13 mouse cellular contexts compared by ENCODE assay signal in genomic region chr11:33574944-33575343, GRCm38 (mm10). TPM values are rescaled to one million over a fixed set of nuclear protein-coding genes. Genes with fewer than 3 reads are reported as not detected.
DNase-seq lines count a peak whose midpoint lies in the region; ATAC-seq and TF ChIP-seq lines count a peak whose summit lies in the region.
"Had no signal": no experiment of that assay in that cellular context is flagged by ENCODE, and none has a peak within 500 bp of the region (broad histone marks: within the 10 kb centered on the region; RNA-seq: fewer than 3 reads in every experiment).

No protein-coding gene starts in this region.

- 87% methylated on average over 3 of the region's 3 CpGs for WGBS in forebrain, embryonic 12.5 days

- no peaks in the 10 kb centered on the region for H3K9me3 ChIP-seq in E14TG2a.4 (ENCODE audit: low read length)
- H3K9me3 ChIP-seq in forebrain, embryonic 12.5 days, result no peaks in the 10 kb centered on the region
- H3K9me3 ChIP-seq: heart, embryonic 15.5 days; limb, embryonic 13.5 days had no signal

- TF ChIP-seq CTCF in E14TG2a.4 (conservative IDR thresholded peaks at IDR 0.05; ENCODE audit: low read length), result peak; percentile 78
- TF ChIP-seq CTCF in cortical plate, adult 2 months (IDR thresholded peaks at IDR 0.05; ENCODE audit: extremely low read depth, insufficient read depth, low read length), result 0 out of 2 replicates have a peak, but pooled peaks have one; percentile 2

- no peaks in the 10 kb centered on the region for H3K27me3 ChIP-seq in E14TG2a.4 (ENCODE audit: insufficient read depth, low read length)
- H3K27me3 ChIP-seq in forebrain, embryonic 12.5 days, result no peaks in the 10 kb centered on the region
- H3K27me3 ChIP-seq: heart, embryonic 15.5 days; limb, embryonic 13.5 days had no signal

- peak; percentile 8 for DNase-seq in kidney, postnatal 4 days
- DNase-seq in kidney, postnatal 14 days, result no peak
- peak; percentile 51 for DNase-seq in A20 (ENCODE audit: low read depth, low spot score)
- DNase-seq in ovary, postnatal 10 days (ENCODE audit: low spot score), result no peak
- DNase-seq: cerebellum, postnatal 36 days; spleen, adult 18-20 months had no signal

- no peak overlapping the region for H3K27ac ChIP-seq in cortical plate, adult 2 months (ENCODE audit: insufficient read depth, low read length)
- H3K27ac ChIP-seq in forebrain, embryonic 12.5 days, result no peak overlapping the region
- H3K27ac ChIP-seq: heart, embryonic 15.5 days; limb, embryonic 13.5 days had no signal

- H3K4me3 ChIP-seq in E14TG2a.4 (replicated peaks; ENCODE audit: low read length), result no peak overlapping the region
- no peak overlapping the region for H3K4me3 ChIP-seq in cortical plate, adult 2 months (ENCODE audit: insufficient read depth, low read length)
- H3K4me3 ChIP-seq in forebrain, embryonic 12.5 days (replicated peaks), result no peak overlapping the region
- H3K4me3 ChIP-seq: erythroblast, embryonic 14.5 days; heart, embryonic 15.5 days; limb, embryonic 13.5 days had no signal

- peaks cover 43% of the 10 kb centered on the region for H3K36me3 ChIP-seq in E14TG2a.4 (ENCODE audit: insufficient read depth, low read length)
- H3K36me3 ChIP-seq in forebrain, embryonic 12.5 days (replicated peaks), result no peaks in the 10 kb centered on the region
- H3K36me3 ChIP-seq: heart, embryonic 15.5 days; limb, embryonic 13.5 days had no signal

- no peak overlapping the region for H3K9ac ChIP-seq in forebrain, embryonic 12.5 days
- H3K9ac ChIP-seq: heart, embryonic 15.5 days; limb, embryonic 13.5 days had no signal

- no peak overlapping the region for H3K4me2 ChIP-seq in forebrain, embryonic 12.5 days
- H3K4me2 ChIP-seq: heart, embryonic 15.5 days; limb, embryonic 13.5 days had no signal

- peaks cover 27% of the 10 kb centered on the region for H3K4me1 ChIP-seq in E14TG2a.4 (replicated peaks; ENCODE audit: low read depth, low read length)
- no peaks in the 10 kb centered on the region for H3K4me1 ChIP-seq in cortical plate, adult 2 months (ENCODE audit: control insufficient read depth, insufficient read depth, low read length)
- no peaks in the 10 kb centered on the region for H3K4me1 ChIP-seq in forebrain, embryonic 12.5 days
- H3K4me1 ChIP-seq: heart, embryonic 15.5 days had no signal

- no peak for ATAC-seq in forebrain, embryonic 12.5 days (ENCODE audit: low FRiP score)

- TF ChIP-seq POLR2A in cortical plate, adult 2 months (IDR thresholded peaks at IDR 0.05; ENCODE audit: extremely low read depth, insufficient read depth, low read length), result no peak

RNA-seq across cellular contexts. Expression of gene Gabrp, which starts 3.8 kb away (rescaled TPM):
- polyA plus RNA-seq in cortical plate, adult 2 months (2012; rRNA removed), result not detected in 2 replicates
- 3.0 and 6.3 TPM in 2 replicates for polyA plus RNA-seq in forebrain, embryonic 12.5 days (2016; fragmentation: Nextera tagmentation; extraction: Ambion mirVana)
- polyA plus RNA-seq: erythroblast, embryonic 14.5 days; intestine, embryonic 14.5 days had no signal

RNA-seq across cellular contexts. Expression of gene D130052B06Rik, which starts 24.2 kb away (rescaled TPM):
- not detected in 2 replicates for polyA plus RNA-seq in cortical plate, adult 2 months (2012; rRNA removed)
- polyA plus RNA-seq in forebrain, embryonic 12.5 days (2016; fragmentation: Nextera tagmentation; extraction: Ambion mirVana), result not detected in 2 replicates
- polyA plus RNA-seq: erythroblast, embryonic 14.5 days; heart, embryonic 15.5 days; intestine, embryonic 14.5 days had no signal

Comparison
In these comparisons a context has a peak if more than half of its experiments do, and no peak if none do; other contexts are left out.
1. DNase-seq: peak in kidney, postnatal 4 days (2 of 2) and A20 (single experiment); none in kidney, postnatal 14 days (single experiment) and ovary, postnatal 10 days (single experiment).